Mouse (Mus musculus) cortical plate, adult 2 months (tissue): ENCODE results near the gene Ncoa3.

Experiments used
- CTCF ChIP-seq: fragments of 200-500 bp; IDR thresholded peaks from 2 replicates; pipeline ENCODE4 v1.5.1; 2011; ENCODE audit warnings: mild to moderate bottlenecking, control low read depth, low read length; ENCODE audit not compliant: insufficient read depth; ENCODE audit errors: extremely low read depth
- POLR2A ChIP-seq: fragments of 200-500 bp; IDR thresholded peaks from 2 replicates; pipeline ENCODE4 v1.6.1; 2011; ENCODE audit warnings: mild to moderate bottlenecking, low read length, control low read depth; ENCODE audit not compliant: insufficient read depth; ENCODE audit errors: extremely low read depth

DNA sequence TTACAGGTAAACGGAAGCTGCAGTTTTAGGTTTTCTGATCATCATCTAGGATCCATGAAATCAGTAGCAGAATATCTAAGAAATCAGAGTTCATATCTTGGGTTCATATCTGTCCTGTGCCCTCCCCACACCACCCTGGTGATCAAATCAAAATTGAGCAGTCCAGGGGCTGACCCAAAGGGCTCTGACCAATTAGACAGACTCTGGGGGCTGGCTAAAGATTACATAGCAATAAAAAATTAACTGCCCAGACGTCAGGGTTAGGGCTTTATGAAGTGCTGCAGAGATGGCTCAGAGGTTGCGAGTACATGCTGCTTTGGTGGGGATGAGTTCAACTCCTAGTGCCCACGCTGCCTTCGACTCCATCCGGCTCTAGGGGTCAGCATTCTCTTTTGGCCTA, 14.6 kb downstream of the Ncoa3 start:
- TF ChIP-seq CTCF (no peak), POLR2A (no peak)
